Mouse (Mus musculus) heart, embryonic 16.5 days (tissue): ENCODE data around the gene Stat5b. TPM values are rescaled to one million over a fixed set of nuclear protein-coding genes. Genes with fewer than 3 reads are reported as not detected.

ENCODE experiments used
- ATAC-seq: fragments of 200-750 bp; cut with Nextera tagmentation; replicated peaks from 2 replicates; pipeline ENCODE4 v1.8.0; 2017; ENCODE audit warnings: moderate number of reproducible peaks; ENCODE audit not compliant: insufficient read depth, low FRiP score; ENCODE audit errors: extremely low read depth
- H3K27ac ChIP-seq: fragments of 300-500 bp; sonication (generic); 2 replicates; pipeline ENCODE4 v1.5.1; 2014; ENCODE audit warnings: mild to moderate bottlenecking, low read length, control low read depth, moderate library complexity
- H3K27me3 ChIP-seq: fragments of 300-500 bp; sonication (generic); 2 replicates; pipeline ENCODE4 v1.6.1; 2014; ENCODE audit warnings: low read length, mixed read lengths; ENCODE audit not compliant: control insufficient read depth, insufficient read depth
- H3K36me3 ChIP-seq: fragments of 300-500 bp; sonication (generic); 2 replicates; pipeline ENCODE4 v1.6.1; 2014; ENCODE audit not compliant: control insufficient read depth, insufficient read depth
- H3K4me1 ChIP-seq: fragments of 300-500 bp; sonication (generic); 2 replicates; pipeline ENCODE4 v1.6.1; 2014; ENCODE audit warnings: low read length, mixed read lengths; ENCODE audit not compliant: control insufficient read depth, insufficient read depth
- H3K4me2 ChIP-seq: fragments of 300-500 bp; sonication (generic); 2 replicates; pipeline ENCODE4 v1.6.1; 2014; ENCODE audit warnings: low read depth, mild to moderate bottlenecking, control low read depth, low read length
- H3K4me3 ChIP-seq: fragments of 300-500 bp; sonication (generic); 2 replicates; pipeline ENCODE4 v1.5.1; 2014; ENCODE audit warnings: mild to moderate bottlenecking, control low read depth, low read length
- H3K9ac ChIP-seq: fragments of 300-500 bp; sonication (generic); 2 replicates; pipeline ENCODE4 v1.6.1; 2014; ENCODE audit warnings: low read length, control low read depth
- H3K9me3 ChIP-seq: fragments of 300-500 bp; sonication (generic); replicated peaks from 2 replicates; pipeline ENCODE4 v1.6.1; 2016; ENCODE audit warnings: low read length; ENCODE audit not compliant: control insufficient read depth
- WGBS: fragments of 180-500 bp; shearing (Covaris S2); extraction: QIAGEN DNeasy Blood & Tissue Kit; methylation state at CpG from one replicate; pipeline ENCODE4 v1.1.7; 2014; 5-methylcytosine and 5-hydroxymethylcytosine counted together
- polyA plus RNA-seq: library from polyadenylated mRNA; unstranded; fragments of >200 nt; fragmentation: Nextera tagmentation; extraction: Ambion mirVana; gene quantifications from 2 replicates; pipeline ENCODE4 v1.2.1, GENCODE M21; 2015

Stat5b gene
- polyA plus RNA-seq, 1 experiment from 2014 or later: 36.5 TPM

- Histone ChIP-seq H3K9me3 (no peaks in the 10 kb centered on the region), H3K27me3 (no peaks in the 10 kb centered on the region), H3K36me3 (peaks cover 34% of the 10 kb centered on the region), H3K9ac (peak overlapping the region; percentile 29; the same call in 1 of the 2 replicates), H3K4me2 (no peak overlapping the region), H3K27ac (peak overlapping the region; percentile 74), H3K4me3 (no peak overlapping the region), H3K4me1 (peaks cover 30% of the 10 kb centered on the region)
- 51% methylated on average over 15 of the region's 15 CpGs for WGBS
- peak; percentile 10 for ATAC-seq
Observed at GRCm38 (mm10) chr11:100891256-100892123, 41.0 kb upstream of the Stat5b start.

DNA sequence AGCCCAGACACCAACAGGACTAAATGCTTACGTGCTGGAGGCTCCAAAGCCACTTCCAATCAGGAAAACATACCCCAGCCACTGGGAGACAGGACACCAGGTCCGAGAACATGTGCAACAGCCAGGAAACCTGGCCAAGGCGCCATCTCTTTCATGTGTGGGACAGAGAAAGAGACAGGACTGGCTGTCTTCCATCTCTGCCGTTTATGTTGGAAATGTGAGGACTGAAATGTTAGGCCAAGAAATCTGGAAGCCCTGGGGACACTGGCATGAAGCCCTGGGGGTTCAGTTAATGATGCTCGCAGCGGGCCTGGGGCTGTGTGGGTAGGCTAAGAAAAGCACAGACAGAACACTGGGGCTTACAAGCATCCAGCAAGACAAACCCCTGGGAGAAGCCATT is 40.0 kb upstream of the Stat5b start:
- Histone ChIP-seq H3K27me3 (no peaks in the 10 kb centered on the region), H3K9ac (no peak overlapping the region), H3K36me3 (peaks cover 37% of the 10 kb centered on the region), H3K4me3 (no peak overlapping the region), H3K4me1 (peaks cover 33% of the 10 kb centered on the region), H3K9me3 (no peaks in the 10 kb centered on the region), H3K27ac (peak overlapping the region; percentile 74), H3K4me2 (no peak overlapping the region)
- ATAC-seq: no peak
- WGBS: 82% methylated on average over 6 of the region's 6 CpGs

DNA sequence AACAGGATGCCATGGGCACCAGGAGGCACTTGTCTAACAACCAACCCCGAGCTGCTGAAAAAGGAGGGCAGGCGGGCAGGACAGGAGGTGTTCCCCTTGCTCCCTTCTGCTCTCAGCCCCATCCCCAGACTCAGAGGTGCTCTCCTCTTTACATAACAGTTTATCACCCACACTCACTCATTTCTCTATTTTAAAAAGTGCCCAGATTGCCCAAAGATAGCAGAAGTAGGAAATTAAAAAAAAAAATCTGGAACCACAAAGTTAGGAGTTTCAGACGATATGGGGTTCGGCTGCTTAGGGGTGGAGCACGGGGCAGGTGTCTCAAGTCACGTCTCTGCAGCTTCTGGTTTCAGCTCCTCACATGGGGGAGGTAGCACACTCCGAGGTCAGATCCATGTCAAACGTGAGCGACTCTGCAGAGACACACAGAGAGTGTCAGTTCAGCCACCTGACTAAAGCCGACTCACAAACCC is 37.9 kb upstream of the Stat5b start:
- WGBS: 68% methylated on average over 10 of the region's 10 CpGs

GRCm38 (mm10) chr11:100887764-100888163 is 37.2 kb upstream of the Stat5b start:
- no peak overlapping the region for H3K27ac ChIP-seq
- H3K27me3 ChIP-seq: no peaks in the 10 kb centered on the region
- no peak for ATAC-seq
- H3K9ac ChIP-seq: no peak overlapping the region
- WGBS: 67% methylated on average over 3 of the region's 3 CpGs
- H3K9me3 ChIP-seq: no peaks in the 10 kb centered on the region
- H3K36me3 ChIP-seq: peaks cover 33% of the 10 kb centered on the region
- peaks cover 23% of the 10 kb centered on the region for H3K4me1 ChIP-seq
- H3K4me3 ChIP-seq: no peak overlapping the region
- no peak overlapping the region for H3K4me2 ChIP-seq

More for the DNA sequence above, 37.9 kb upstream of the Stat5b start:
- no peaks in the 10 kb centered on the region for H3K27me3 ChIP-seq
- H3K27ac ChIP-seq: peak overlapping the region; percentile 55; the same call in 1 of the 2 replicates
- no peaks in the 10 kb centered on the region for H3K9me3 ChIP-seq
- ATAC-seq: no peak
- no peak overlapping the region for H3K9ac ChIP-seq
- peaks cover 37% of the 10 kb centered on the region for H3K36me3 ChIP-seq
- no peak overlapping the region for H3K4me2 ChIP-seq
- H3K4me1 ChIP-seq: peaks cover 29% of the 10 kb centered on the region
- H3K4me3 ChIP-seq: no peak overlapping the region

GRCm38 (mm10) chr11:100887236-100887635 is 36.7 kb upstream of the Stat5b start:
- ATAC-seq: no peak
- Histone ChIP-seq H3K9me3 (no peaks in the 10 kb centered on the region), H3K4me3 (no peak overlapping the region), H3K27me3 (no peaks in the 10 kb centered on the region), H3K4me2 (no peak overlapping the region), H3K36me3 (peaks cover 33% of the 10 kb centered on the region), H3K9ac (no peak overlapping the region), H3K27ac (no peak overlapping the region), H3K4me1 (peaks cover 18% of the 10 kb centered on the region)
- WGBS: 85% methylated on average over 4 of the region's 4 CpGs

DNA sequence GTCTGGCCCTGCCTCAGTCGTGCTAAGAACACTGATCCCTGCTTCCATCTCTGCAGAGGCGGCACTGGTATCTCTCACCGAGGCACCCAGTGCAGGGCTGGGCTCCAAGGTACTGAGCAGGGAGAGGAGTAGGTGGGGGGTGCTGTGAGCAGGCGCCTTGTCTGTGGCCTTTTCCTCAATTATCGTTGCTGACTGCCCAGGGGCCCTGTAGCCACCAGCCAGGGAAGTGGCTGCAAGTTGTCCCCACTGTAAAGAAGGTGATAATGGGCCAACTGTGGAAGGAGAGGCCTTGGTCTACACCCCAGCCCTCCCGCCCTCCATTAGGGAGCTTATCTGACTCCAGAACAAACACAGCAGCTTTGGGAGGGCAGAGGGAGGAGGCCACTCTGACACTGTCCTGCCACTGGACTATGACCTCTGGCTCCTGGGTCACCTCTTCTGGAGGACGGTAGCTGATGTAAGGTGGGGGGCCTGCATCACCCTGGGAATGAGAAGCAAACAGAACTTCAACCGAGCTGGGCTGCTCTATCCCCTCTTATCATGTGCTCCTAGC is 35.7 kb upstream of the Stat5b start:
- no peaks in the 10 kb centered on the region for H3K9me3 ChIP-seq
- WGBS: 34% methylated on average over 8 of the region's 8 CpGs
- H3K36me3 ChIP-seq: peaks cover 33% of the 10 kb centered on the region
- H3K4me1 ChIP-seq: peaks cover 9% of the 10 kb centered on the region
- no peak overlapping the region for H3K4me2 ChIP-seq
- H3K4me3 ChIP-seq: no peak overlapping the region
- H3K27me3 ChIP-seq: no peaks in the 10 kb centered on the region
- no peak overlapping the region for H3K9ac ChIP-seq
- no peak for ATAC-seq
- H3K27ac ChIP-seq: no peak overlapping the region

- H3K36me3 ChIP-seq: peaks cover 35% of the 10 kb centered on the region
- ATAC-seq: no peak
Observed at GRCm38 (mm10) chr11:100885472-100885871, 34.9 kb upstream of the Stat5b start.

DNA sequence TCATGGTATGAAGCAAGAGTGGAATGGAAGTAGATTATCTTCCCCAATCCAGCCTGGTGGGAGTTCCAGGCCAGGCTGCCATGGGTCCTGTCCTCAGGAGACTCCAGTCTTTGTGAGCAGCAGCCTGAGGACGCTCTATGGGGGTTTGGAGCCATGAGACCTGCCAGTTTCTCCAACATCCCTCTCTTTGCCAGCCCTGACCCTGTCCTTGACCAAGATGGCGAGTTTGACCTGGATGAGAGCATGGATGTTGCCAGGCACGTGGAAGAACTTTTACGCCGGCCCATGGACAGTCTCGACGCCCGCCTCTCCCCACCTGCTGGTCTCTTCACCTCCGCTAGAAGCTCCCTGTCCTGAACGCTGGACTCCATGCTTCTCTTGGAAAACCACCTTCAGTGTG is 33.1 kb upstream of the Stat5b start:
- no peak for ATAC-seq
- Histone ChIP-seq H3K4me3 (no peak overlapping the region), H3K36me3 (peaks cover 20% of the 10 kb centered on the region), H3K9me3 (no peaks in the 10 kb centered on the region), H3K4me2 (no peak overlapping the region), H3K27ac (no peak overlapping the region), H3K9ac (no peak overlapping the region), H3K27me3 (no peaks in the 10 kb centered on the region), H3K4me1 (peaks cover 3% of the 10 kb centered on the region; the same call in 1 of the 2 replicates)
- WGBS: 88% methylated on average over 10 of the region's 10 CpGs

More at GRCm38 (mm10) chr11:100885472-100885871, 34.9 kb upstream of the Stat5b start:
- Histone ChIP-seq H3K9me3 (no peaks in the 10 kb centered on the region), H3K9ac (no peak overlapping the region), H3K4me1 (peaks cover 4% of the 10 kb centered on the region; the same call in 1 of the 2 replicates), H3K4me3 (no peak overlapping the region), H3K4me2 (no peak overlapping the region), H3K27me3 (no peaks in the 10 kb centered on the region), H3K27ac (no peak overlapping the region)
